Mouse (Mus musculus) forebrain, embryonic 10.5 days (tissue): ENCODE results near the gene Upp1. TPM values are rescaled to one million over a fixed set of nuclear protein-coding genes. Genes with fewer than 3 reads are reported as not detected.
A peak's percentile ranks its signal among the peaks of the same experiment; 100 is the strongest.

Source experiments
- DNase-seq: peaks from one replicate; pipeline ENCODE4 v3.0.0-alpha.2; 2017; ENCODE audit warnings: low spot score; ENCODE audit errors: extremely low spot score
- H3K27ac ChIP-seq: fragments of 300-500 bp; sonication (generic); 2 replicates; pipeline ENCODE4 v1.5.1; 2016; ENCODE audit warnings: mild to moderate bottlenecking
- H3K27me3 ChIP-seq: fragments of 300-500 bp; sonication (generic); 2 replicates; pipeline ENCODE4 v1.6.1; 2016; ENCODE audit warnings: mild to moderate bottlenecking; ENCODE audit not compliant: poor library complexity, severe bottlenecking
- H3K36me3 ChIP-seq: fragments of 300-500 bp; sonication (generic); replicated peaks from 2 replicates; pipeline ENCODE4 v1.6.1; 2016; ENCODE audit warnings: mild to moderate bottlenecking, moderate library complexity
- H3K4me1 ChIP-seq: fragments of 300-500 bp; sonication (generic); 2 replicates; pipeline ENCODE4 v1.6.1; 2016
- H3K4me3 ChIP-seq: fragments of 300-500 bp; sonication (generic); 2 replicates; pipeline ENCODE4 v1.5.1; 2016; ENCODE audit warnings: mild to moderate bottlenecking, moderate library complexity
- H3K9me3 ChIP-seq: fragments of 300-500 bp; sonication (generic); 2 replicates; pipeline ENCODE4 v1.6.1; 2016; ENCODE audit warnings: mild to moderate bottlenecking, moderate library complexity
- WGBS: fragments of 180-500 bp; shearing (Covaris S2); methylation state at CpG from one replicate; pipeline ENCODE4 v1.1.7; 2016; 5-methylcytosine and 5-hydroxymethylcytosine counted together
- polyA plus RNA-seq: library from polyadenylated mRNA; unstranded; fragments of >200 nt; fragmentation: Nextera tagmentation; extraction: Ambion mirVana; gene quantifications from 2 replicates; pipeline ENCODE4 v1.2.1, GENCODE M21; 2016

Upp1 gene
- 4.1 and 4.9 TPM in 2 replicates for polyA plus RNA-seq

GRCm38 (mm10) chr11:9118050-9118420 is at the start of gene Upp1:
TSS of gene Upp1 (plus strand) at chr11:9118103.
- H3K27ac ChIP-seq = no peak within 1 kb of the TSS
- H3K4me1 ChIP-seq = peaks cover 42% of the 10 kb centered on the region
- WGBS = under 1% methylated on average over 7 of the region's 7 CpGs
- peaks cover 71% of the 10 kb centered on the region for H3K27me3 ChIP-seq
- no peaks in the 10 kb centered on the region for H3K36me3 ChIP-seq
- H3K4me3 ChIP-seq = peak within 1 kb of the TSS; percentile 56
- no peaks in the 10 kb centered on the region for H3K9me3 ChIP-seq
- peak; percentile 38 for DNase-seq

GRCm38 (mm10) chr11:9076444-9076843 is 41.5 kb upstream of the Upp1 start:
- DNase-seq = no peak

GRCm38 (mm10) chr11:9113189-9113588 is 4.7 kb upstream of the Upp1 start:
- WGBS = 77% methylated on average over 2 of the region's 2 CpGs
- H3K4me1 ChIP-seq = peaks cover 26% of the 10 kb centered on the region
- DNase-seq = no peak
- no peak overlapping the region for H3K27ac ChIP-seq
- H3K36me3 ChIP-seq = no peaks in the 10 kb centered on the region
- H3K27me3 ChIP-seq = peaks cover 41% of the 10 kb centered on the region
- H3K4me3 ChIP-seq = no peak overlapping the region
- no peaks in the 10 kb centered on the region for H3K9me3 ChIP-seq

More at GRCm38 (mm10) chr11:9076444-9076843, 41.5 kb upstream of the Upp1 start:
- Histone ChIP-seq H3K4me1 (no peaks in the 10 kb centered on the region), H3K36me3 (no peaks in the 10 kb centered on the region), H3K9me3 (no peaks in the 10 kb centered on the region), H3K4me3 (no peak overlapping the region), H3K27ac (no peak overlapping the region), H3K27me3 (no peaks in the 10 kb centered on the region)
- 91% methylated on average over 3 of the region's 3 CpGs for WGBS

- no peak for DNase-seq
- 10% methylated on average over 9 of the region's 9 CpGs for WGBS
- Histone ChIP-seq H3K27me3 (peaks cover 63% of the 10 kb centered on the region), H3K36me3 (no peaks in the 10 kb centered on the region), H3K4me1 (peaks cover 42% of the 10 kb centered on the region), H3K27ac (no peak overlapping the region), H3K9me3 (no peaks in the 10 kb centered on the region), H3K4me3 (peak overlapping the region; percentile 33)
Measured at GRCm38 (mm10) chr11:9115367-9116120, 2.4 kb upstream of the Upp1 start.

- peaks cover 69% of the 10 kb centered on the region for H3K27me3 ChIP-seq
- H3K36me3 ChIP-seq = no peaks in the 10 kb centered on the region
- WGBS = 1% methylated on average over 10 of the region's 10 CpGs
- H3K4me3 ChIP-seq = peak overlapping the region; percentile 33
- H3K27ac ChIP-seq = no peak overlapping the region
- DNase-seq = no peak
- peaks cover 42% of the 10 kb centered on the region for H3K4me1 ChIP-seq
- H3K9me3 ChIP-seq = no peaks in the 10 kb centered on the region
Measured at GRCm38 (mm10) chr11:9116121-9116520, 1.8 kb upstream of the Upp1 start.

GRCm38 (mm10) chr11:9116916-9117315 is 987 bp upstream of the Upp1 start:
- Histone ChIP-seq H3K9me3 (no peaks in the 10 kb centered on the region), H3K27me3 (peaks cover 71% of the 10 kb centered on the region), H3K4me3 (no peak overlapping the region), H3K36me3 (no peaks in the 10 kb centered on the region), H3K4me1 (peaks cover 42% of the 10 kb centered on the region), H3K27ac (no peak overlapping the region)
- WGBS = 4% methylated on average over 3 of the region's 3 CpGs
- DNase-seq = no peak

- Histone ChIP-seq H3K4me3 (peak overlapping the region; percentile 56), H3K27me3 (peaks cover 71% of the 10 kb centered on the region), H3K27ac (no peak overlapping the region), H3K4me1 (peaks cover 42% of the 10 kb centered on the region), H3K36me3 (no peaks in the 10 kb centered on the region), H3K9me3 (no peaks in the 10 kb centered on the region)
- no peak for DNase-seq
- whole genome bisulfite sequencing = under 1% methylated on average over 13 of the region's 13 CpGs
Measured at GRCm38 (mm10) chr11:9117358-9118049, 399 bp upstream of the Upp1 start.

- peak; percentile 47 for DNase-seq
- Histone ChIP-seq H3K27me3 (peaks cover 71% of the 10 kb centered on the region), H3K4me3 (peak overlapping the region; percentile 56), H3K36me3 (no peaks in the 10 kb centered on the region), H3K27ac (no peak overlapping the region), H3K9me3 (no peaks in the 10 kb centered on the region), H3K4me1 (peaks cover 42% of the 10 kb centered on the region)
- WGBS = under 1% methylated on average over 40 of the region's 40 CpGs
Measured at GRCm38 (mm10) chr11:9118421-9119121, 668 bp downstream of the Upp1 start.

- Histone ChIP-seq H3K4me3 (peak overlapping the region; percentile 56), H3K4me1 (peaks cover 42% of the 10 kb centered on the region), H3K36me3 (no peaks in the 10 kb centered on the region), H3K27me3 (peaks cover 67% of the 10 kb centered on the region), H3K27ac (no peak overlapping the region), H3K9me3 (no peaks in the 10 kb centered on the region)
- no peak for DNase-seq
- WGBS = 2% methylated on average over 22 of the region's 22 CpGs
Measured at GRCm38 (mm10) chr11:9119231-9120020, 1.5 kb downstream of the Upp1 start.

- 78% methylated on average over 4 of the region's 4 CpGs for WGBS
- Histone ChIP-seq H3K27ac (no peak overlapping the region), H3K4me3 (no peak overlapping the region), H3K36me3 (no peaks in the 10 kb centered on the region), H3K27me3 (peaks cover 39% of the 10 kb centered on the region), H3K9me3 (no peaks in the 10 kb centered on the region), H3K4me1 (peaks cover 25% of the 10 kb centered on the region)
- no peak for DNase-seq
Measured at GRCm38 (mm10) chr11:9122315-9122714, 4.4 kb downstream of the Upp1 start.

GRCm38 (mm10) chr11:9126373-9127107 is 8.6 kb downstream of the Upp1 start:
- WGBS = 76% methylated on average over 5 of the region's 5 CpGs

GRCm38 (mm10) chr11:9128110-9128509 is 10.2 kb downstream of the Upp1 start:
- Histone ChIP-seq H3K27me3 (no peaks in the 10 kb centered on the region), H3K36me3 (no peaks in the 10 kb centered on the region), H3K4me3 (no peak overlapping the region), H3K9me3 (no peaks in the 10 kb centered on the region), H3K27ac (no peak overlapping the region), H3K4me1 (no peaks in the 10 kb centered on the region)
- DNase-seq = no peak
- 80% methylated on average over 2 of the region's 2 CpGs for WGBS

More at GRCm38 (mm10) chr11:9126373-9127107, 8.6 kb downstream of the Upp1 start:
- Histone ChIP-seq H3K4me1 (no peaks in the 10 kb centered on the region), H3K4me3 (no peak overlapping the region), H3K27me3 (no peaks in the 10 kb centered on the region), H3K9me3 (no peaks in the 10 kb centered on the region), H3K36me3 (no peaks in the 10 kb centered on the region), H3K27ac (no peak overlapping the region)
- no peak for DNase-seq
